Mouse (Mus musculus): ENCODE measurements at regions not wholly inside any gene's neighbourhood (a gene's known extent, or its start where the extent isn't known, plus 50 kb on each side); places are given as distances from the start of the nearest gene placed in this dataset.

- no peak overlapping the region for H3K27ac ChIP-seq
- H3K9ac ChIP-seq, result no peak overlapping the region
- H3K27me3 ChIP-seq (replicated peaks), result no peaks in the 10 kb centered on the region
- H3K4me1 ChIP-seq, result no peaks in the 10 kb centered on the region
- H3K4me3 ChIP-seq, result no peak overlapping the region
- no peaks in the 10 kb centered on the region for H3K36me3 ChIP-seq
- H3K4me2 ChIP-seq (replicated peaks), result no peak overlapping the region
- no peak for ATAC-seq (ENCODE audit: low FRiP score, low read depth)
- H3K9me3 ChIP-seq, result no peaks in the 10 kb centered on the region
- 53% methylated on average over 1 of the region's 1 CpGs for WGBS
Observed at GRCm38 (mm10) chr10:51056950-51057349, 162.4 kb downstream of the Sim1 start.

- H3K4me1 ChIP-seq, result no peaks in the 10 kb centered on the region
- H3K4me3 ChIP-seq, result no peak overlapping the region
- H3K9me3 ChIP-seq, result no peaks in the 10 kb centered on the region
- H3K9ac ChIP-seq, result no peak overlapping the region
- H3K36me3 ChIP-seq, result no peaks in the 10 kb centered on the region
- no peak for ATAC-seq (ENCODE audit: low FRiP score, low read depth)
- no peak overlapping the region for H3K27ac ChIP-seq
- WGBS, result 84% methylated on average over 5 of the region's 5 CpGs
- no peak overlapping the region for H3K4me2 ChIP-seq (replicated peaks)
- no peaks in the 10 kb centered on the region for H3K27me3 ChIP-seq (replicated peaks)
Observed at GRCm38 (mm10) chr10:51058333-51058732, 163.8 kb downstream of the Sim1 start.

GRCm38 (mm10) chr10:51101590-51101989 is 207.0 kb downstream of the Sim1 start:
- no peaks in the 10 kb centered on the region for H3K36me3 ChIP-seq
- no peaks in the 10 kb centered on the region for H3K4me1 ChIP-seq
- WGBS, result 86% methylated on average over 1 of the region's 1 CpGs
- H3K27me3 ChIP-seq (replicated peaks), result no peaks in the 10 kb centered on the region
- H3K27ac ChIP-seq, result no peak overlapping the region
- no peak overlapping the region for H3K4me2 ChIP-seq (replicated peaks)
- ATAC-seq (ENCODE audit: low FRiP score, low read depth), result no peak
- H3K4me3 ChIP-seq, result no peak overlapping the region
- H3K9ac ChIP-seq, result no peak overlapping the region
- no peaks in the 10 kb centered on the region for H3K9me3 ChIP-seq

- no peak overlapping the region for H3K9ac ChIP-seq
- H3K27ac ChIP-seq, result no peak overlapping the region
- no peak overlapping the region for H3K4me2 ChIP-seq (replicated peaks)
- no peaks in the 10 kb centered on the region for H3K27me3 ChIP-seq (replicated peaks)
- no peak overlapping the region for H3K4me3 ChIP-seq
- no peaks in the 10 kb centered on the region for H3K9me3 ChIP-seq
- ATAC-seq (ENCODE audit: low FRiP score, low read depth), result no peak
- H3K4me1 ChIP-seq, result peaks cover 9% of the 10 kb centered on the region; the same call in 1 of the 2 replicates
- H3K36me3 ChIP-seq, result no peaks in the 10 kb centered on the region
Observed at GRCm38 (mm10) chr10:51151833-51152232, 257.3 kb downstream of the Sim1 start.

GRCm38 (mm10) chr10:51153484-51153985 is 259.0 kb downstream of the Sim1 start:
- Histone ChIP-seq H3K9me3 (no peaks in the 10 kb centered on the region), H3K4me3 (no peak overlapping the region), H3K9ac (no peak overlapping the region), H3K36me3 (no peaks in the 10 kb centered on the region), H3K4me1 (peaks cover 9% of the 10 kb centered on the region; the same call in 1 of the 2 replicates), H3K27me3 (replicated peaks) (no peaks in the 10 kb centered on the region), H3K4me2 (replicated peaks) (peak overlapping the region; percentile 56), H3K27ac (no peak overlapping the region)
- peak; percentile 93 for ATAC-seq (ENCODE audit: low FRiP score, low read depth)
- WGBS, result 5% methylated on average over 13 of the region's 13 CpGs

- H3K27ac ChIP-seq, result no peak overlapping the region
- 63% methylated on average over 2 of the region's 2 CpGs for WGBS
- H3K9ac ChIP-seq, result no peak overlapping the region
- peaks cover 9% of the 10 kb centered on the region; the same call in 1 of the 2 replicates for H3K4me1 ChIP-seq
- peak; percentile 14 for ATAC-seq (ENCODE audit: low FRiP score, low read depth)
- H3K4me2 ChIP-seq (replicated peaks), result peak overlapping the region; percentile 56
- no peaks in the 10 kb centered on the region for H3K9me3 ChIP-seq
- no peaks in the 10 kb centered on the region for H3K36me3 ChIP-seq
- H3K27me3 ChIP-seq (replicated peaks), result no peaks in the 10 kb centered on the region
- no peak overlapping the region for H3K4me3 ChIP-seq
Observed at GRCm38 (mm10) chr10:51154016-51154415, 259.5 kb downstream of the Sim1 start.

- Histone ChIP-seq H3K4me1 (peaks cover 9% of the 10 kb centered on the region; the same call in 1 of the 2 replicates), H3K9me3 (no peaks in the 10 kb centered on the region), H3K27ac (no peak overlapping the region), H3K4me3 (no peak overlapping the region), H3K4me2 (replicated peaks) (no peak overlapping the region), H3K9ac (no peak overlapping the region), H3K27me3 (replicated peaks) (no peaks in the 10 kb centered on the region), H3K36me3 (no peaks in the 10 kb centered on the region)
- WGBS, result 90% methylated on average over 2 of the region's 2 CpGs
- ATAC-seq (ENCODE audit: low FRiP score, low read depth), result no peak
Observed at GRCm38 (mm10) chr10:51154743-51155142, 260.2 kb downstream of the Sim1 start.

- H3K27ac ChIP-seq, result no peak overlapping the region
- no peak overlapping the region for H3K4me3 ChIP-seq
- 78% methylated on average over 3 of the region's 3 CpGs for WGBS
- H3K4me2 ChIP-seq (replicated peaks), result no peak overlapping the region
- H3K36me3 ChIP-seq, result no peaks in the 10 kb centered on the region
- no peak overlapping the region for H3K9ac ChIP-seq
- no peaks in the 10 kb centered on the region for H3K27me3 ChIP-seq (replicated peaks)
- no peaks in the 10 kb centered on the region for H3K9me3 ChIP-seq
- ATAC-seq (ENCODE audit: low FRiP score, low read depth), result no peak
- H3K4me1 ChIP-seq, result no peaks in the 10 kb centered on the region
Observed at GRCm38 (mm10) chr10:51173619-51174018, 279.1 kb downstream of the Sim1 start.

- WGBS, result 94% methylated on average over 3 of the region's 3 CpGs
- no peak for ATAC-seq (ENCODE audit: low FRiP score, low read depth)
- H3K4me2 ChIP-seq (replicated peaks), result no peak overlapping the region
- no peaks in the 10 kb centered on the region for H3K36me3 ChIP-seq
- H3K9me3 ChIP-seq, result no peaks in the 10 kb centered on the region
- H3K9ac ChIP-seq, result no peak overlapping the region
- H3K4me1 ChIP-seq, result no peaks in the 10 kb centered on the region
- no peaks in the 10 kb centered on the region for H3K27me3 ChIP-seq (replicated peaks)
- no peak overlapping the region for H3K4me3 ChIP-seq
- H3K27ac ChIP-seq, result no peak overlapping the region
Observed at GRCm38 (mm10) chr10:51175993-51176577, 281.5 kb downstream of the Sim1 start.

GRCm38 (mm10) chr10:51176692-51177091 is 282.1 kb downstream of the Sim1 start:
- no peak overlapping the region for H3K9ac ChIP-seq
- ATAC-seq (ENCODE audit: low FRiP score, low read depth), result no peak
- H3K4me1 ChIP-seq, result no peaks in the 10 kb centered on the region
- no peaks in the 10 kb centered on the region for H3K36me3 ChIP-seq
- no peak overlapping the region for H3K27ac ChIP-seq
- WGBS, result 73% methylated on average over 3 of the region's 3 CpGs
- no peak overlapping the region for H3K4me2 ChIP-seq (replicated peaks)
- no peaks in the 10 kb centered on the region for H3K27me3 ChIP-seq (replicated peaks)
- H3K9me3 ChIP-seq, result no peaks in the 10 kb centered on the region
- H3K4me3 ChIP-seq, result no peak overlapping the region

GRCm38 (mm10) chr10:51181752-51182151 is 287.2 kb downstream of the Sim1 start:
- Histone ChIP-seq H3K27ac (no peak overlapping the region), H3K27me3 (replicated peaks) (no peaks in the 10 kb centered on the region), H3K4me3 (no peak overlapping the region), H3K4me1 (no peaks in the 10 kb centered on the region), H3K36me3 (no peaks in the 10 kb centered on the region), H3K9me3 (no peaks in the 10 kb centered on the region), H3K4me2 (replicated peaks) (no peak overlapping the region), H3K9ac (no peak overlapping the region)
- WGBS, result 88% methylated on average over 2 of the region's 2 CpGs
- no peak for ATAC-seq (ENCODE audit: low FRiP score, low read depth)

- peak; percentile 74; the same call in 1 of the 2 replicates for ATAC-seq (ENCODE audit: low FRiP score, low read depth)
- H3K4me1 ChIP-seq, result no peaks in the 10 kb centered on the region
- H3K9ac ChIP-seq, result no peak overlapping the region
- no peak overlapping the region for H3K4me3 ChIP-seq
- H3K27ac ChIP-seq, result no peak overlapping the region
- H3K9me3 ChIP-seq, result no peaks in the 10 kb centered on the region
- 42% methylated on average over 5 of the region's 5 CpGs for WGBS
- no peaks in the 10 kb centered on the region for H3K27me3 ChIP-seq (replicated peaks)
- H3K36me3 ChIP-seq, result no peaks in the 10 kb centered on the region
- H3K4me2 ChIP-seq (replicated peaks), result no peak overlapping the region
Observed at GRCm38 (mm10) chr10:51191407-51192059, 288.9 kb upstream of the Gm49339 start.

- H3K4me2 ChIP-seq (replicated peaks), result no peak overlapping the region
- no peak for ATAC-seq (ENCODE audit: low FRiP score, low read depth)
- WGBS, result 83% methylated on average over 4 of the region's 4 CpGs
- H3K9ac ChIP-seq, result no peak overlapping the region
- no peaks in the 10 kb centered on the region for H3K9me3 ChIP-seq
- H3K27me3 ChIP-seq (replicated peaks), result no peaks in the 10 kb centered on the region
- no peak overlapping the region for H3K4me3 ChIP-seq
- no peak overlapping the region for H3K27ac ChIP-seq
- H3K36me3 ChIP-seq, result no peaks in the 10 kb centered on the region
- H3K4me1 ChIP-seq, result no peaks in the 10 kb centered on the region
Observed at GRCm38 (mm10) chr10:51219481-51219880, 260.9 kb upstream of the Gm49339 start.

All from neural tube, embryonic 12.5 days (tissue).